Mouse (Mus musculus) kidney, embryonic 15.5 days (tissue): ENCODE measurements around the gene Zfp335. TPM values are rescaled to one million over a fixed set of nuclear protein-coding genes. Genes with fewer than 3 reads are reported as not detected.

Experiments used
- ATAC-seq: fragments of 200-750 bp; cut with Nextera tagmentation; replicated peaks from 2 replicates; pipeline ENCODE4 v1.8.0; 2017; ENCODE audit warnings: moderate TSS enrichment; ENCODE audit not compliant: low FRiP score
- H3K27ac ChIP-seq: fragments of 300-500 bp; sonication (generic); 2 replicates; pipeline ENCODE4 v1.5.1; 2015; ENCODE audit warnings: mild to moderate bottlenecking, inconsistent platforms
- H3K27me3 ChIP-seq: fragments of 300-500 bp; sonication (generic); 2 replicates; pipeline ENCODE4 v1.6.1; 2015; ENCODE audit warnings: inconsistent platforms
- H3K36me3 ChIP-seq: fragments of 300-500 bp; sonication (generic); 2 replicates; pipeline ENCODE4 v1.6.1; 2015; ENCODE audit warnings: inconsistent platforms
- H3K4me1 ChIP-seq: fragments of 300-500 bp; sonication (generic); 2 replicates; pipeline ENCODE4 v1.6.1; 2015; ENCODE audit warnings: inconsistent platforms
- H3K4me2 ChIP-seq: fragments of 300-500 bp; sonication (generic); 2 replicates; pipeline ENCODE4 v1.6.1; 2015; ENCODE audit warnings: moderate library complexity, mild to moderate bottlenecking, inconsistent platforms
- H3K4me3 ChIP-seq: fragments of 300-500 bp; sonication (generic); replicated peaks from 2 replicates; pipeline ENCODE4 v1.5.1; 2015; ENCODE audit warnings: mild to moderate bottlenecking, inconsistent platforms
- H3K9ac ChIP-seq: fragments of 300-500 bp; sonication (generic); 2 replicates; pipeline ENCODE4 v1.6.1; 2015; ENCODE audit warnings: mild to moderate bottlenecking, inconsistent platforms
- H3K9me3 ChIP-seq: fragments of 300-500 bp; sonication (generic); replicated peaks from 2 replicates; pipeline ENCODE4 v1.6.1; 2016; ENCODE audit warnings: inconsistent platforms
- WGBS: fragments of 180-500 bp; shearing (Covaris S2); methylation state at CpG from one replicate; pipeline ENCODE4 v1.1.7; 2015; ENCODE audit warnings: mixed read lengths; 5-methylcytosine and 5-hydroxymethylcytosine counted together
- polyA plus RNA-seq: library from polyadenylated mRNA; unstranded; fragments of >200 nt; fragmentation: Nextera tagmentation; extraction: Ambion mirVana; gene quantifications from 2 replicates; pipeline ENCODE4 v1.2.1, GENCODE M21; 2015

Gene Zfp335
- polyA plus RNA-seq, 1 experiment from 2014 or later, result 14.4 TPM

- no peak for ATAC-seq
- Histone ChIP-seq H3K27ac (no peak overlapping the region), H3K4me1 (peaks cover 22% of the 10 kb centered on the region), H3K9me3 (no peaks in the 10 kb centered on the region), H3K36me3 (peaks cover 17% of the 10 kb centered on the region), H3K27me3 (no peaks in the 10 kb centered on the region), H3K4me2 (no peak overlapping the region), H3K4me3 (no peak overlapping the region), H3K9ac (no peak overlapping the region)
- 59% methylated on average over 7 of the region's 7 CpGs for WGBS
These were observed 10.4 kb upstream of the Zfp335 start for GRCm38 (mm10) chr2:164921984-164922383.

- H3K27me3 ChIP-seq, result no peaks in the 10 kb centered on the region
- no peaks in the 10 kb centered on the region for H3K9me3 ChIP-seq
- no peak overlapping the region for H3K4me2 ChIP-seq
- H3K27ac ChIP-seq, result no peak overlapping the region
- peak; percentile 27; the same call in 1 of the 2 replicates for ATAC-seq
- H3K4me3 ChIP-seq, result no peak overlapping the region
- no peak overlapping the region for H3K9ac ChIP-seq
- WGBS, result 83% methylated on average over 4 of the region's 5 CpGs
- H3K36me3 ChIP-seq, result peaks cover 17% of the 10 kb centered on the region
- peaks cover 14% of the 10 kb centered on the region for H3K4me1 ChIP-seq
These were observed 6.8 kb upstream of the Zfp335 start for GRCm38 (mm10) chr2:164918325-164918724.

- Histone ChIP-seq H3K4me1 (peaks cover 18% of the 10 kb centered on the region), H3K4me2 (no peak overlapping the region), H3K27ac (no peak overlapping the region), H3K27me3 (no peaks in the 10 kb centered on the region), H3K9me3 (no peaks in the 10 kb centered on the region), H3K36me3 (peaks cover 17% of the 10 kb centered on the region), H3K9ac (no peak overlapping the region), H3K4me3 (no peak overlapping the region)
- WGBS, result 23% methylated on average over 10 of the region's 10 CpGs
- no peak for ATAC-seq
These were observed 5.8 kb upstream of the Zfp335 start for GRCm38 (mm10) chr2:164917371-164917770.

GRCm38 (mm10) chr2:164916820-164917219 is 5.3 kb upstream of the Zfp335 start:
- Histone ChIP-seq H3K9me3 (no peaks in the 10 kb centered on the region), H3K27ac (no peak overlapping the region), H3K27me3 (no peaks in the 10 kb centered on the region), H3K4me3 (no peak overlapping the region), H3K4me2 (no peak overlapping the region), H3K36me3 (peaks cover 17% of the 10 kb centered on the region), H3K4me1 (peaks cover 16% of the 10 kb centered on the region), H3K9ac (no peak overlapping the region)
- ATAC-seq, result no peak
- WGBS, result 30% methylated on average over 5 of the region's 5 CpGs

GRCm38 (mm10) chr2:164913428-164913786 is 1.9 kb upstream of the Zfp335 start:
- H3K4me2 ChIP-seq, result no peak overlapping the region
- no peak for ATAC-seq
- H3K36me3 ChIP-seq, result peaks cover 10% of the 10 kb centered on the region
- H3K9ac ChIP-seq, result no peak overlapping the region
- WGBS, result 91% methylated on average over 2 of the region's 2 CpGs
- H3K27ac ChIP-seq, result no peak overlapping the region
- no peak overlapping the region for H3K4me3 ChIP-seq
- no peaks in the 10 kb centered on the region for H3K9me3 ChIP-seq
- no peaks in the 10 kb centered on the region for H3K27me3 ChIP-seq
- peaks cover 32% of the 10 kb centered on the region for H3K4me1 ChIP-seq

- H3K9me3 ChIP-seq, result no peaks in the 10 kb centered on the region
- peaks cover 15% of the 10 kb centered on the region for H3K36me3 ChIP-seq
- peak overlapping the region; percentile 88 for H3K4me3 ChIP-seq
- 89% methylated on average over 8 of the region's 9 CpGs for whole genome bisulfite sequencing
- peaks cover 32% of the 10 kb centered on the region for H3K4me1 ChIP-seq
- 0 out of 2 replicates have a peak overlapping the region, but pooled peaks have one; percentile 87 for H3K9ac ChIP-seq
- no peaks in the 10 kb centered on the region for H3K27me3 ChIP-seq
- H3K4me2 ChIP-seq, result peak overlapping the region; percentile 86
- peak overlapping the region; percentile 99; the same call in 1 of the 2 replicates for H3K27ac ChIP-seq
- ATAC-seq, result no peak
These were observed 1.3 kb upstream of the Zfp335 start for GRCm38 (mm10) chr2:164912749-164913427.

- peak overlapping the region; percentile 88 for H3K4me3 ChIP-seq
- H3K4me1 ChIP-seq, result peaks cover 32% of the 10 kb centered on the region
- no peaks in the 10 kb centered on the region for H3K27me3 ChIP-seq
- H3K9me3 ChIP-seq, result no peaks in the 10 kb centered on the region
- H3K36me3 ChIP-seq, result peaks cover 23% of the 10 kb centered on the region
- H3K4me2 ChIP-seq, result peak overlapping the region; percentile 86
- WGBS, result 11% methylated on average over 12 of the region's 12 CpGs
- H3K27ac ChIP-seq, result peak overlapping the region; percentile 99
- peak overlapping the region; percentile 87 for H3K9ac ChIP-seq
- peak; percentile 27; the same call in 1 of the 2 replicates for ATAC-seq
These were observed 594 bp upstream of the Zfp335 start for GRCm38 (mm10) chr2:164912151-164912550.

GRCm38 (mm10) chr2:164910360-164911061 is 1.0 kb downstream of the Zfp335 start:
- H3K9me3 ChIP-seq, result peaks cover 8% of the 10 kb centered on the region; the same call in 1 of the 2 replicates
- peaks cover 39% of the 10 kb centered on the region for H3K36me3 ChIP-seq
- H3K4me1 ChIP-seq, result peaks cover 29% of the 10 kb centered on the region
- H3K27ac ChIP-seq, result peak overlapping the region; percentile 99
- 5% methylated on average over 37 of the region's 37 CpGs for WGBS
- ATAC-seq, result peak; percentile 34
- H3K9ac ChIP-seq, result peak overlapping the region; percentile 87
- no peaks in the 10 kb centered on the region for H3K27me3 ChIP-seq
- peak overlapping the region; percentile 88 for H3K4me3 ChIP-seq
- H3K4me2 ChIP-seq, result peak overlapping the region; percentile 86

- Histone ChIP-seq H3K4me2 (peak overlapping the region; percentile 86), H3K4me3 (peak overlapping the region; percentile 88), H3K27me3 (no peaks in the 10 kb centered on the region), H3K27ac (no peak overlapping the region), H3K9ac (no peak overlapping the region), H3K36me3 (peaks cover 49% of the 10 kb centered on the region), H3K9me3 (peaks cover 8% of the 10 kb centered on the region; the same call in 1 of the 2 replicates), H3K4me1 (peaks cover 29% of the 10 kb centered on the region)
- WGBS, result 92% methylated on average over 1 of the region's 1 CpGs
- ATAC-seq, result no peak; the same call in 1 of the 2 replicates
These were observed 2.0 kb downstream of the Zfp335 start for GRCm38 (mm10) chr2:164909542-164909941.

GRCm38 (mm10) chr2:164909100-164909499 is 2.5 kb downstream of the Zfp335 start:
- Histone ChIP-seq H3K27ac (no peak overlapping the region), H3K9ac (no peak overlapping the region), H3K4me2 (peak overlapping the region; percentile 86; the same call in 1 of the 2 replicates), H3K36me3 (peaks cover 53% of the 10 kb centered on the region), H3K4me1 (peaks cover 29% of the 10 kb centered on the region), H3K9me3 (peaks cover 8% of the 10 kb centered on the region; the same call in 1 of the 2 replicates), H3K27me3 (no peaks in the 10 kb centered on the region), H3K4me3 (peak overlapping the region; percentile 88; the same call in 1 of the 2 replicates)
- ATAC-seq, result no peak
- WGBS, result 95% methylated on average over 3 of the region's 3 CpGs

- H3K27me3 ChIP-seq, result no peaks in the 10 kb centered on the region
- H3K4me2 ChIP-seq, result no peak overlapping the region
- no peak overlapping the region for H3K27ac ChIP-seq
- peaks cover 63% of the 10 kb centered on the region for H3K36me3 ChIP-seq
- H3K9me3 ChIP-seq, result peaks cover 8% of the 10 kb centered on the region; the same call in 1 of the 2 replicates
- H3K4me1 ChIP-seq, result peaks cover 22% of the 10 kb centered on the region
- no peak for ATAC-seq
- no peak overlapping the region for H3K4me3 ChIP-seq
- H3K9ac ChIP-seq, result no peak overlapping the region
- 94% methylated on average over 5 of the region's 5 CpGs for WGBS
These were observed 3.5 kb downstream of the Zfp335 start for GRCm38 (mm10) chr2:164908011-164908410.

GRCm38 (mm10) chr2:164907511-164907910 is 4.0 kb downstream of the Zfp335 start:
- no peaks in the 10 kb centered on the region for H3K27me3 ChIP-seq
- H3K36me3 ChIP-seq, result peaks cover 68% of the 10 kb centered on the region
- no peak overlapping the region for H3K27ac ChIP-seq
- no peak overlapping the region for H3K9ac ChIP-seq
- H3K9me3 ChIP-seq, result peaks cover 8% of the 10 kb centered on the region; the same call in 1 of the 2 replicates
- H3K4me1 ChIP-seq, result peaks cover 20% of the 10 kb centered on the region
- 97% methylated on average over 12 of the region's 12 CpGs for WGBS
- no peak overlapping the region for H3K4me2 ChIP-seq
- no peak for ATAC-seq
- H3K4me3 ChIP-seq, result no peak overlapping the region
